ENCODE assay signal across 25 mouse cellular contexts in genomic region chr16:63689371-63689770, GRCm38 (mm10).
DNase-seq lines count a peak whose midpoint lies in the region; ATAC-seq and TF ChIP-seq lines count a peak whose summit lies in the region.
"Had no signal": no experiment of that assay in that cellular context is flagged by ENCODE, and none has a peak within 500 bp of the region (broad histone marks: within the 10 kb centered on the region; RNA-seq: fewer than 3 reads in every experiment).

No protein-coding gene starts in this region.

- peak; percentile 7 to 18 for DNase-seq in heart, adult 18-20 months
- DNase-seq in heart, postnatal 25 days (ENCODE audit: low spot score), result no peak
- no peak for DNase-seq in heart, embryonic 10.5 days (ENCODE audit: low spot score)
- no peak for DNase-seq in heart, postnatal 4 days
- no peak for DNase-seq in ovary, postnatal 10 days (ENCODE audit: low spot score)
- DNase-seq: adrenal gland, adult 8-10 months; adrenal gland, postnatal 36 days; B cell, adult 2 months; cerebellum, adult 2 months; cerebellum, postnatal 14 days; embryo, embryonic 11 days; gastrocnemius, adult 2 months; gastrocnemius, postnatal 25 days had no signal

- no peaks in the 10 kb centered on the region for H3K27me3 ChIP-seq in heart, embryonic 10.5 days (ENCODE audit: insufficient read depth, poor library complexity, severe bottlenecking)
- H3K27me3 ChIP-seq in heart, embryonic 15.5 days, result no peaks in the 10 kb centered on the region
- H3K27me3 ChIP-seq in myocyte (ENCODE audit: control insufficient read depth, insufficient read depth, insufficient read length), result no peaks in the 10 kb centered on the region
- H3K27me3 ChIP-seq: embryonic facial prominence, embryonic 15.5 days; hindbrain, embryonic 12.5 days had no signal

- WGBS in heart, embryonic 10.5 days, result 46% methylated on average over 3 of the region's 3 CpGs
- WGBS in heart, embryonic 15.5 days, result 32% methylated on average over 3 of the region's 3 CpGs

- no peak overlapping the region for H3ac ChIP-seq in myocyte (ENCODE audit: control insufficient read depth, insufficient read length)

- peak; percentile 69 for ATAC-seq in heart, embryonic 15.5 days (replicated peaks; ENCODE audit: insufficient number of reproducible peaks, insufficient read depth, low FRiP score, low read depth)
- ATAC-seq: CD4-positive, CD25-positive, alpha-beta regulatory T cell, adult 4 months; forebrain, embryonic 14.5 days; hindbrain, embryonic 16.5 days; inflammation-experienced regulatory T-cells, adult 6 months; intestine, postnatal 0 days had no signal

- no peaks in the 10 kb centered on the region for H3K36me3 ChIP-seq in heart, embryonic 10.5 days
- H3K36me3 ChIP-seq in heart, embryonic 15.5 days, result no peaks in the 10 kb centered on the region
- no peaks in the 10 kb centered on the region for H3K36me3 ChIP-seq in myocyte (ENCODE audit: control insufficient read depth, insufficient read depth)
- H3K36me3 ChIP-seq: embryonic facial prominence, embryonic 15.5 days; forebrain, embryonic 10.5 days; G1E; hindbrain, embryonic 12.5 days had no signal

- H3K4me1 ChIP-seq in heart, embryonic 10.5 days, result 0 out of 2 replicates have a peak, but pooled peaks cover 3% of the 10 kb centered on the region
- H3K4me1 ChIP-seq in heart, embryonic 15.5 days (replicated peaks), result no peaks in the 10 kb centered on the region
- H3K4me1 ChIP-seq: forebrain, embryonic 10.5 days; hindbrain, embryonic 12.5 days had no signal

- no peak overlapping the region for H3K4me2 ChIP-seq in heart, embryonic 15.5 days
- H3K4me2 ChIP-seq in myocyte (ENCODE audit: low read depth), result peak overlapping the region; percentile 8
- H3K4me2 ChIP-seq: embryonic facial prominence, embryonic 15.5 days; hindbrain, embryonic 12.5 days had no signal

- no peaks in the 10 kb centered on the region for H3K79me2 ChIP-seq in myocyte (ENCODE audit: control insufficient read depth, insufficient read depth)

- intact Hi-C loops in heart, postnatal 25 days (cut with DNase I), result no loop called here

- H3K9ac ChIP-seq in heart, embryonic 15.5 days, result no peak overlapping the region
- H3K9ac ChIP-seq: embryonic facial prominence, embryonic 15.5 days; hindbrain, embryonic 12.5 days had no signal

- no peak for TF ChIP-seq POLR2A in myocyte (IDR thresholded peaks at IDR 0.05; ENCODE audit: insufficient read length, low read depth)

- H3K9me3 ChIP-seq in heart, embryonic 10.5 days, result no peaks in the 10 kb centered on the region
- H3K9me3 ChIP-seq in heart, embryonic 15.5 days (replicated peaks), result no peaks in the 10 kb centered on the region
- H3K9me3 ChIP-seq: embryonic facial prominence, embryonic 15.5 days; forebrain, embryonic 10.5 days; G1E; hindbrain, embryonic 12.5 days had no signal

- 0 out of 2 replicates have a peak overlapping the region, but pooled peaks have one; percentile 36 for H3K27ac ChIP-seq in heart, embryonic 10.5 days
- H3K27ac ChIP-seq in heart, embryonic 15.5 days, result peak overlapping the region; percentile 46
- H3K27ac ChIP-seq: embryonic facial prominence, embryonic 15.5 days; forebrain, embryonic 10.5 days; gastrocnemius, adult 2 months; hindbrain, embryonic 12.5 days had no signal

- H3K4me3 ChIP-seq in heart, embryonic 10.5 days, result no peak overlapping the region
- H3K4me3 ChIP-seq in heart, embryonic 15.5 days, result no peak overlapping the region
- no peak overlapping the region for H3K4me3 ChIP-seq in myocyte
- H3K4me3 ChIP-seq: embryonic facial prominence, embryonic 15.5 days; erythroblast, embryonic 14.5 days; forebrain, embryonic 10.5 days; gastrocnemius, adult 2 months; hindbrain, embryonic 12.5 days had no signal

TF ChIP-seq in myocyte, 11 proteins besides CTCF, POLR2A, EP300 and RAD21:
- no peak for TF ChIP-seq MYOG (IDR thresholded peaks at IDR 0.05; ENCODE audit: control insufficient read depth in 1 of 3, insufficient read depth in 1 of 3, insufficient read length in 2 of 3, low read depth in 2 of 3)
- no peak for TF ChIP-seq USF1 (IDR thresholded peaks at IDR 0.05; ENCODE audit: low read depth)
- TF ChIP-seq POLR2AphosphoS2 (IDR thresholded peaks at IDR 0.05; ENCODE audit: insufficient read length, low read depth), result no peak
- TF ChIP-seq TCF12 (IDR thresholded peaks at IDR 0.05; ENCODE audit: insufficient read depth, poor library complexity, severe bottlenecking), result no peak
- TF ChIP-seq CEBPB (IDR thresholded peaks at IDR 0.05; ENCODE audit: insufficient read depth, poor library complexity, severe bottlenecking), result no peak
- no peak for TF ChIP-seq REST (IDR thresholded peaks at IDR 0.05; ENCODE audit: insufficient read depth, insufficient read length)
- TF ChIP-seq SRF (IDR thresholded peaks at IDR 0.05; ENCODE audit: control insufficient read depth, insufficient read length, low read depth), result no peak
- no peak for TF ChIP-seq E2F4 (IDR thresholded peaks at IDR 0.05; ENCODE audit: insufficient read depth)
- no peak for TF ChIP-seq MYOD1 (IDR thresholded peaks at IDR 0.05; ENCODE audit: control insufficient read depth in 1 of 3, insufficient read length in 2 of 3, low read depth in 2 of 3)
- TF ChIP-seq MAX (IDR thresholded peaks at IDR 0.05; ENCODE audit: low read depth), result no peak
- no peak for TF ChIP-seq TCF3 (IDR thresholded peaks at IDR 0.05; ENCODE audit: insufficient read length, low read depth)

Comparison
In these comparisons a context has a peak if more than half of its experiments do, and no peak if none do; other contexts are left out.
1. DNase-seq: peak in heart, adult 18-20 months (2 of 2); none in heart, postnatal 25 days (single experiment), heart, embryonic 10.5 days (single experiment), heart, postnatal 4 days (single experiment) and ovary, postnatal 10 days (single experiment).